Mouse (Mus musculus) left cerebral cortex, postnatal 10 days (tissue): ENCODE results near the gene Wipi1. TPM values are rescaled to one million over a fixed set of nuclear protein-coding genes. Genes with fewer than 3 reads are reported as not detected.
A peak's percentile ranks its signal among the peaks of the same experiment; 100 is the strongest.
"Not testable (repeated sequence)": the region's sequence is repeated elsewhere in the genome, so short reads cannot be mapped to it uniquely, and the experiment has no call there.

Source experiments
- DNase-seq, 2 experiments: peaks; one replicate each; pipeline ENCODE4 v3.0.0; 2021 to 2022; ENCODE audit warnings: low spot score in 2 of 2, mixed read lengths in 1 of 2; ENCODE audit errors: extremely low spot score in 1 of 2
- intact Hi-C: fragments of 180-260 bp; cut with DNase I; formaldehyde crosslinking; loops from one replicate; pipeline ENCODE4 v1.15.1; 2025
- total RNA-seq, 2 experiments: library from RNA; stranded (reverse); gene quantifications; 2 replicates each; pipeline ENCODE4 v1.2.3; 2021

Wipi1 gene
- total RNA-seq, 2 experiments from 2014 or later = 17.2 to 17.5 TPM

GRCm38 (mm10) chr11:109623238-109623637, 11.5 kb upstream of the Wipi1 start:
- intact Hi-C loops = no loop called here
- DNase-seq = no peak

DNA sequence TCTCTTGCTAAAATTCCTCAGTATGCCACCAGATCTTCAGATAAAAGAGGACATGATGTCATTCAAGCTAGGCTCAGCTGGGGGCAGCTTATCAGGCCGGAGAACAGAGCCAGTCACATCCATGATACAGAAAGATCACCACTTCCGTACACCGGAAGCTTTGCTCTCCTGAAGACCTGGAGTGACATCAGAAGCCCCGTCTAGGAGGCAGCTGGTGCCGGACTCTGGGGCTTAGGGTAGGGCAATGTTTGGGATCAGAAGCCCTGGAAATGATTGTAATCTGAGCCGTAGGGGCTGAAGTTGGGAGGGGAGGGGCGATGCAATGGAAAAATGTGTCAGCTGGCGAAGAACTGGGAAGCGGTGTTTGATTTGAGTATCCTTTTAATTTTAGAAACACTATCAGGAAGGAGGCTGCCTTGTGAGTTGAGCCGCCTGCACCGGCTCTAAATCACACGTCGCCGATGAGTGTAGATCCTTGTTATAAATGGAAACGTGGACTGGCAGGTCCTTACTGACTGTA, 10.8 kb upstream of the Wipi1 start:
- DNase-seq = peak in 1 of 2 experiments; percentile 35
- intact Hi-C loops = no loop called here

DNA sequence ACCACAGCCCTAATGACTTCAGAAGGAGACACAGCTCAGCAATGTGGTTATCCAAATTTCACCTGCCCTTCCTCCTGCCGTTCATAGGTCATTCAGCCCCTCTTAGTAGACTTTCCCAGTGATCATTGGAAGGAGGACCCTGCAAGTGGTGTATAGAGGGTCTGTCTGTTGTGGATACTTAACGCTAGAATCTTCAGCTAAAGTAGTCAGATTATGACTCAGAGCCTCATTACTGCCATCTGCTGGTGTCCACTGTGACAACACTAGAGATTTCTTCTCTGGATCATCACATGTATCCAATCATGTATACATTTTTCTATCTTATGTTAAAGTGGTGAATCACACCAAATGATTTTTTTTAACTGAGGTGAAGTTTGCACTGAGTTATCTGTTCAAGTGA, 9.4 kb upstream of the Wipi1 start:
- intact Hi-C loops = no loop called here
- DNase-seq = peak; percentile 55 to 67

DNA sequence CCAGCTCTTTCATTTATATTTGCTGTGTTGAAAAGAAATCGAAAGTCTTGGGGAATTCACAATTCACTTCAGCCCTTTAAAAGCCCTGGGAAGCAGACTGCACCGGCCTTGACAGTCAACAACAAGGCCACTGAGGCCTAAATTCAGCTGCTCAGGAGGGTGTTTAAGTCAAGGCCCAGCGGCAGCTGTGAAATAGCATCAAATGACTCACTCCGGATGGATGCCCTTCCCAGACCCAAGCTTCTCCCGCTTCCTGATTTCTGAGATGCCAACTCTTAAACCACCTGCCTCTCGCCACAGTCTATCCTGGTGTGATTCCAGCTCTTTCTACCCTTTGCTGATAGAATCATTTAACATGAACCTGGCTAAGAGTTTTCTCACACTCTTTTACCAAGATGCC, 8.6 kb upstream of the Wipi1 start:
- no peak for DNase-seq

DNA sequence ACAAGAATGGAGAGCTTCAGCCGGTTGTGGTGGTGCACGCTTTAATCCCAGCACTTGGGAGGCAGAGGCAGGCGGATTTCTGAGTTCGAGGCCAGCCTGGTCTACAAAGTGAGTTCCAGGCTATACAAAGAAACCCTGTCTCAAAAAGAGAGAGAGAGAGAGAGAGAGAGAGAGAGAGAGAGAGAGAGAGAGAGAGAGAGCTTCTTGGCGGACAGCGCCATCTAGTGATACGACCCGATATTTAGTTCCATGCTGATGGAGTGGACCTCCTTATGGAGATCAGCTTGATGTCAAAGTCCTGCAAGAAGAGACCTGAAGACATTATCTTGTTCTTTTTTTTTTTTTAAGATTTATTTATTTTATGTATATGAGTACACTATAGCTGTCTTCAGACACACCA, 7.3 kb upstream of the Wipi1 start:
- intact Hi-C loops = not testable (repeated sequence)
- DNase-seq = peak in 1 of 2 experiments; percentile 66

More for the DNA sequence above, 8.6 kb upstream of the Wipi1 start:
- intact Hi-C loops = no loop called here

GRCm38 (mm10) chr11:109616766-109617165, 5.0 kb upstream of the Wipi1 start:
- DNase-seq = no peak
- intact Hi-C loops = no loop called here

GRCm38 (mm10) chr11:109616352-109616751, 4.6 kb upstream of the Wipi1 start:
- intact Hi-C loops = no loop called here

GRCm38 (mm10) chr11:109615286-109615685, 3.5 kb upstream of the Wipi1 start:
- DNase-seq = no peak
- intact Hi-C loops = no loop called here

More at GRCm38 (mm10) chr11:109616352-109616751, 4.6 kb upstream of the Wipi1 start:
- no peak for DNase-seq

GRCm38 (mm10) chr11:109612871-109613529, 1.2 kb upstream of the Wipi1 start:
- DNase-seq = no peak
- intact Hi-C loops = no loop called here

DNA sequence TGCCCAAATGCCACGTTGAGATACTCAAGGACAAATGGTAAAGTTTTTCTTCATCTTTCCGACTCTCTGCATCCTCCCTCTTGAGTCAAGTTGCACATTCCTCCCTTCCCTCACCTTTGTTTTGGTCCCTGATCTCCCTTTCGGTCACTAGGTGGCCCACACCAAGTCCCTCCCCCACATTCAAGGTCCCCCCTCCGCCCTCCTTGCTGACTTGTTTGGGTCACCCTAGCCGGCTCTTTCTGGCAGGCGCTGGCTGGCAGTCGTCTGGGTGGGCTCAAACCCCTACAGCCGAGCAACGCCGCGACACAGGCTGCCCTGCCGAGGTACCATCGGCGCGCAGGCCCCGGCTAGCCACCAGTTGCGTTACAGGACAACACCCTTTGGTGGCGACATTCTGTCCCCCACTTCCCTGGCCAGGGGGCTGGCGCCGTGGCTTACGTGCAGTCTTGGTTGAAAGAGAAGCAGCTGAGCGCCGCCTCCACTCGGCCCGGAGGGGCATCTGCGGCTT, 918 bp downstream of the Wipi1 start:
- DNase-seq = no peak
- intact Hi-C loops = no loop called here

DNA sequence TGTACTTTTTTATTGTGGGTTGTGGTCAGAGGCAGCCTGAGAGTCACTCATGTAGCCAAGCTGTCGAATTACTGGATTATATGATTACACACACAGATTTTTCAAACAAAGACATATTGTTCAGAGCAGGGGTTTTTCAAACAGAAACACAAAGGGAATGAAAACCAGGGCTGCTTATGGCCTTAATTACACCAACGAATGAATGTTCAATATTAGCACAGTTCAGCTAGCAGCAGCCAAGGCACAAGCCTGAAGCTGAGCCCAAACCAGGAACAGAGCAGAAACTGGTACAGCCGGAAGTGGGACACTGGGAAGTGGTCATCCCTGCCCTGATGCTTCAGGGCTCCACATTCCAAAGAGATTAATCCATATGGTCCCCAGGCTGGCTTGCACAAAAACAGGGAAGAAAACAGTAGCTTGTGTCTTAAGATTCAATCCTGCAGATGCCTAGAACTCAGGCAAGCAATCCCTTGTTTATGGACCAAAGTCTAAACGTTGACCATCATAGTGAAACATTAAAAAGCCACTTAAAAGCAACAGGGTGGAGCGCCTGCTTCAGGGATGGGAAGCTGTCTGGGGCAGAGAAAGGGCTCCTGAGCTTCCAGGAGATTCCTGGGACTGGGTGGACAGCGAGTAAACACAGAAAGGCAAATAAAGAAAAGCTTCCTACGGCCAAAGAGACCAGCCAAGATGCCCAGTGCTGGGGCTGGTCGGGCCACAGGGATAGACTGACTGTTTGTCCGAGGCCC, 1.5 kb downstream of the Wipi1 start:
- intact Hi-C loops = no loop called here

DNA sequence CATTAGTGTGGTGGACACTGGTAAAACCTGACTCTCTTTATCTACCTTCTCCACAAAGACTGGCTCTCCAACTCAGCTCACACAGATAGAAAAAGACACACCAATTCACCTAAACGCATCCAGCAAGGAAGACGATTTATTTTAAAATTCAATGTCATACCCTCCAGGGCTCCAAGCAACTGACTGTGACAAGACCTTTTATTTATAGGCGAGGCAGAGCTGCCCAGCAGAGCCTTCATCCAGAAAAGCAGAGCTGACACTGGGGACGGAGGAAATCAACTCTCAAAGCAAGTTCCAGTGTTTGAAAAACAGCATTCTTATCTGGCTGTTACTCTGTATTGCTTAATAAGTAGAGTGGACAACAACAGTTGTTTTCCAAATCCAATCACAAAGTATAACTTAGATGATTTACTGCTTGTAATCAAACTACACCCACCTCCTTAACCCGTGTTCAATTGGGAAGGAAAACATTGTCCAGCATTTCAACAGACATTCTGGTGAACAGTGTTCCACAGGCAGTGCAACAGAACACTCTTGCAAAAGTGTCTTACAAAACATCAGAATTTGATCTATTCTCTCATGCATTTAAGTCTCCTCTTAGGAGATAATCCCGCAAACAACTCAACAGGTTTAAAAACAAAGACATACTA, 2.7 kb downstream of the Wipi1 start:
- intact Hi-C loops = no loop called here
- no peak for DNase-seq

More for the DNA sequence above, 1.5 kb downstream of the Wipi1 start:
- DNase-seq = no peak

DNA sequence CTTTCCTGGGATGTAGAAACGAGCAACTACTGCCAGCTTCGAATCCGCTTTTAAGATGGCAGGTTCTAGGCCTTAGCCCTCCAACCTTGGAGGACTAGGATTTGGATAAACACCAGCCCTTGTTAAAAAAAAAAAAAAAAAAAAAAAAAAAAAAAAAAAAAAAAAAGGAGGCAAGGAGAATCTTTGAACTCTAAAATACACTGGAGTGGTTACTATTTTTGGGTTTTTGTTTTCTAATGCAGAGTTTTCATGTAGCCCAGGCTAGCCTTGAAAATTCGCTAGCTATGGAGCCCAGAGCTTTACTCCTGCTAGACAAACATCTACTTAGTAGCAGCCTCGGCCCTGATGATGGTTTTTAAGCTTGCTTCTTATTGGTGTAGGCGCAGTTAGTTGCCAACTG, 4.2 kb downstream of the Wipi1 start:
- intact Hi-C loops = no loop called here
- DNase-seq = no peak

GRCm38 (mm10) chr11:109598778-109599570, 12.8 kb downstream of the Wipi1 start:
- intact Hi-C loops = no loop called here
- no peak for DNase-seq

DNA sequence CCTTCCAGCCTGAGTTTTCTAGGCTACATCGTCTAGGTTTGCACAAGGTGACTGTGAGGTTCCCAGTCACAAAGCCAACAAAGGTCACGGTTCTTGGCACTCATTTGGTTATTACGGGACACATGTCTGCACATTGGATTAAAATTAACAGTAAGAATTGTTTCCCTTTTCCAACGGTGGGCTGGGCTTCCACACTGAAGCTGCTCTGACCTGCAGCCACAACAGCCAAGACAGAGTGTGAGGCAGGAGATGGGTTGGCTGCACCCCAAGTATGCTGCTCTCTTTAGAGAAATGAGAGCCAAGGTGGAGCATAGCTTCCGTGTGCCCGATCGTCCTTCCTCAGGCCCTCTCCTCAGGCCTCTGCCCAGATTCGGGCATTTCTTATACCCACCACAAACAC, 17.0 kb downstream of the Wipi1 start:
- intact Hi-C loops = no loop called here

DNA sequence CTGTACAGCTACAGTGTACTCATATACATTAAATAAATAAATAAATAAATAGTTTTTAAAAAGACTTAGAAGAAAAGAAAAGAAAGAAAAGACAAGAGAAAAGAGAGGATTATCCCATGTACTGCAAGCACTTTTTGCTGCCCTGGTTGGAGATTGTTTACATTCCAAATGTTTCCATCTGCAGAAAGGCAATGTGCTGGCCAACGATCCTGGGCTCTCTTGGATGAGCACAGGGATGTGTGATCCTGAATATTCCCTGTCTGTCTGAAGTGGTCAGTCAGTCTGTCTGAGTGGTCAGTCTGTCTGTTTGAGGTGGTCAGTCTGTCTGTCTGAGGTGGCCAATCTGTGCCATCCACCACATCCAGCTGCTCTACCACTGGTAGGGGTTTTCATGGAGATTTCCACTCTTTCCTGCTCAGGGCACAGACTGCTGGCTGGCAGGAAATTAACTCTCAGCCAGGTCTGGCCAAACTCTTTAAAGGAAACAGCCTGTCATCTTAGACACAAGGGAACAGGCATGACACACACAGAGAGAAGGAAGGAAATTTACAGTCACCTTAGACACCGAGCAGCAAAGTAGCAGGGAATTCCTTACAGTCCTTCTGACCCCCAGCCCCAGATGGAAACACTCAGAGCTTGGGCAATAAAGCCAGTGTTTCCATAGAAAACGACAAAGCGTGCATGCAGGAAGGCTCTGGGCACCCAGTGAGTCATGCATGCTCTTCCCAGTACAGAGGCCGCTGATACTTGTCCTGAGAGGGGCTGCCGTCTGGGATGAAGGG, 18.4 kb downstream of the Wipi1 start:
- intact Hi-C loops = no loop called here
- DNase-seq = no peak

More for the DNA sequence above, 17.0 kb downstream of the Wipi1 start:
- DNase-seq = no peak

DNA sequence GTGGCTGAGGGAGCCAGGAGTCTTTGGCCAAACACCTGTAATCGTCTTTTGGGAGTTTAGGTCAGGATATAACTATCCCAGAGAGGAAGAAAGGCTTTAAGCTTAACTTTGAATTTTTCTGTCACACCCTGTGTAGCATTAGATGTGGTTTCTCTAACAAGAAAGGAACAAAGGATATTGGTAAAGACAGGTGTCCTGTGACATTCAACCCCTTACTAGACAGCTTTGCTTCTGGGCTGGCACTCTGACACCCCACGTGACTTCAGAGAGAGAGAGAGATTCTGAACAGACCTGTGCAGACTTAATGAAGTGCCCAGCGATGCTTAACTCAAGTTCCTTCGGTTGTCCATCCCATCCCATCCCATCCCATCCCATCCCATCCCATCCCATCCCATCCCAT, 20.3 kb downstream of the Wipi1 start:
- DNase-seq = no peak
- intact Hi-C loops = no loop called here

GRCm38 (mm10) chr11:109590012-109590411, 21.8 kb downstream of the Wipi1 start:
- no peak for DNase-seq
- intact Hi-C loops = no loop called here
